Mouse (Mus musculus) CH12.LX (cell line): Measurements from ENCODE around the gene Cldnd2. TPM values are rescaled to one million over a fixed set of nuclear protein-coding genes. Genes with fewer than 3 reads are reported as not detected.

ENCODE experiments used
- DNase-seq: peaks from one replicate; pipeline ENCODE4 v3.0.0-alpha.2; 2013; ENCODE audit errors: extremely low read depth
- H3K27ac ChIP-seq: 2 replicates; pipeline ENCODE4 v1.5.1; 2012; ENCODE audit warnings: low read depth, mild to moderate bottlenecking, control low read depth, moderate library complexity; ENCODE audit not compliant: insufficient read depth
- H3K27me3 ChIP-seq: replicated peaks from 2 replicates; pipeline ENCODE3; 2012; ENCODE audit warnings: inconsistent platforms
- H3K36me3 ChIP-seq, 2 experiments: replicated peaks in 1 of 2; 2 replicates each; pipeline versions ENCODE3 to v1.6.1; 2012; ENCODE audit warnings: inconsistent platforms in 1 of 2, low read length in 1 of 2, mild to moderate bottlenecking in 1 of 2, mixed read lengths in 1 of 2, moderate library complexity in 1 of 2; ENCODE audit not compliant: control insufficient read depth in 1 of 2, insufficient read depth in 1 of 2
- H3K4me1 ChIP-seq, 2 experiments: 2 replicates each; pipeline ENCODE4 v1.6.1; 2012; ENCODE audit warnings: inconsistent platforms in 1 of 2, moderate library complexity in 1 of 2; ENCODE audit not compliant: insufficient read depth in 2 of 2, control insufficient read depth in 1 of 2
- H3K4me2 ChIP-seq: 2 replicates; pipeline ENCODE4 v1.6.1; 2012; ENCODE audit warnings: low read depth, mild to moderate bottlenecking, control low read depth; ENCODE audit not compliant: poor library complexity, insufficient read depth, severe bottlenecking
- H3K4me3 ChIP-seq, 3 experiments: fragments of 150-350 bp in 1 of 3; sonication (generic) in 1 of 3; replicated peaks in 1 of 3; 2 replicates each; pipeline versions ENCODE3 to v1.5.1; 2011 to 2012; ENCODE audit warnings: low read depth in 2 of 3, low read length in 2 of 3, mild to moderate bottlenecking in 2 of 3, moderate library complexity in 2 of 3, control low read depth in 1 of 3, improper control_type of control experiment in 1 of 3, inconsistent platforms in 1 of 3, mixed read lengths in 1 of 3; ENCODE audit not compliant: poor library complexity in 1 of 3
- H3K79me2 ChIP-seq: replicated peaks from 2 replicates; pipeline ENCODE4 v1.6.1; 2012; ENCODE audit warnings: mild to moderate bottlenecking, moderate library complexity; ENCODE audit not compliant: control insufficient read depth, poor library complexity, insufficient read depth, severe bottlenecking; ENCODE audit errors: extremely low read depth
- H3K9ac ChIP-seq: 2 replicates; pipeline ENCODE4 v1.6.1; 2012; ENCODE audit warnings: low read depth, mild to moderate bottlenecking, control low read depth, moderate library complexity; ENCODE audit not compliant: insufficient read depth
- H3K9me3 ChIP-seq: replicated peaks from 2 replicates; pipeline ENCODE3; 2012; ENCODE audit warnings: low read length, inconsistent platforms, mixed read lengths
- CHD2 ChIP-seq: IDR thresholded peaks from 2 replicates; pipeline ENCODE4 v1.6.1; 2011; ENCODE audit warnings: low read length, improper control_type of control experiment
- ELF1 ChIP-seq: IDR thresholded peaks from 2 replicates; pipeline ENCODE4 v1.6.1; 2014; ENCODE audit warnings: low read depth, mild to moderate bottlenecking, inconsistent platforms, low read length, improper control_type of control experiment
- JUN ChIP-seq: IDR thresholded peaks from 2 replicates; pipeline ENCODE4 v1.6.1; 2011; ENCODE audit warnings: low read depth, mild to moderate bottlenecking, low read length, improper control_type of control experiment, moderate library complexity; ENCODE audit not compliant: insufficient read depth
- KAT2A ChIP-seq: IDR thresholded peaks from 2 replicates; pipeline ENCODE4 v1.6.1; 2012; ENCODE audit warnings: low read length, improper control_type of control experiment, inconsistent platforms; ENCODE audit not compliant: insufficient replicate concordance
- MAX ChIP-seq: IDR thresholded peaks from 2 replicates; pipeline ENCODE4 v1.6.1; 2011; ENCODE audit warnings: low read length, improper control_type of control experiment
- MAZ ChIP-seq: IDR thresholded peaks from 2 replicates; pipeline ENCODE4 v1.6.1; 2012; ENCODE audit warnings: low read depth, mild to moderate bottlenecking, inconsistent platforms, low read length, improper control_type of control experiment, moderate library complexity
- MYC ChIP-seq: IDR thresholded peaks from 2 replicates; pipeline ENCODE4 v1.6.1; 2011; ENCODE audit warnings: low read depth, mild to moderate bottlenecking, improper control_type of control experiment, low read length
- NELFE ChIP-seq: IDR thresholded peaks from 2 replicates; pipeline ENCODE4 v1.6.1; 2011; ENCODE audit warnings: low read depth, low read length, improper control_type of control experiment
- NRF1 ChIP-seq: IDR thresholded peaks from 2 replicates; pipeline ENCODE4 v1.6.1; 2014; ENCODE audit warnings: low read depth, mild to moderate bottlenecking, inconsistent platforms, low read length, improper control_type of control experiment, moderate library complexity
- POLR2A ChIP-seq: IDR thresholded peaks from 2 replicates; pipeline ENCODE4 v1.6.1; 2011; ENCODE audit warnings: low read depth, mild to moderate bottlenecking, improper control_type of control experiment, low read length
- RAD21 ChIP-seq: IDR thresholded peaks from 2 replicates; pipeline ENCODE4 v1.6.1; 2011; ENCODE audit warnings: low read depth, mild to moderate bottlenecking, low read length, improper control_type of control experiment, moderate library complexity
- SIN3A ChIP-seq: IDR thresholded peaks from 2 replicates; pipeline ENCODE4 v1.6.1; 2012; ENCODE audit warnings: low read length, improper control_type of control experiment, inconsistent platforms
- UBTF ChIP-seq: IDR thresholded peaks from 2 replicates; pipeline ENCODE4 v1.6.1; 2012; ENCODE audit warnings: low read depth, mild to moderate bottlenecking, inconsistent platforms, low read length, improper control_type of control experiment, moderate library complexity
- ZMIZ1 ChIP-seq: IDR thresholded peaks from 2 replicates; pipeline ENCODE4 v1.6.1; 2012; ENCODE audit warnings: low read depth, mild to moderate bottlenecking, inconsistent platforms, low read length, improper control_type of control experiment
- dilution Hi-C: fragments of 300-500 bp; cut with MboI; formaldehyde crosslinking; loops from 2 replicates; pipeline ENCODE4 v1.14.3; 2020; ENCODE audit warnings: low sequenced_read_pairs; ENCODE audit not compliant: extremely low pct_unique_long_range_greater_than_20kb, extremely low pct_ligation_motif_present
- in situ Hi-C: fragments of 300-500 bp; cut with MboI; formaldehyde crosslinking; loops from 3 replicates; pipeline ENCODE4 v1.14.3; 2019; ENCODE audit warnings: low sequenced_read_pairs, low pct_ligation_motif_present, low pct_unique_long_range_greater_than_20kb, mixed read lengths
- polyA plus RNA-seq: library from polyadenylated mRNA; unstranded; fragments of >175 nt; gene quantifications from 2 replicates; pipeline ENCODE4 v1.2.1, GENCODE M21; 2012; ENCODE audit warnings: low read depth; ENCODE audit not compliant: insufficient read length
- total RNA-seq, 2 experiments: library from RNA; depleted of rRNA; stranded (reverse); fragments of 300-350 nt in 1 of 2; fragments of >200 nt in 1 of 2; gene quantifications; 2 replicates each; pipeline ENCODE4 v1.2.3; 2012 to 2014

Gene Cldnd2
- total and polyA plus RNA-seq, 3 experiments: not detected

GRCm38 (mm10) chr7:43489631-43490125 lies 49.1 kb downstream of the Cldnd2 start, which contains the start of gene Iglon5:
TSS of gene Iglon5 (minus strand) at chr7:43490075.
- in situ Hi-C loops (loop anchor here (25.0 kb wide), 1 partner anchor 298 kb away; the partner anchor contains the start of genes Klk10, Klk8 and Klk9), dilution Hi-C loops (no loop called here)
- Histone ChIP-seq H3K9ac (no peak within 1 kb of the TSS), H3K27me3 (peaks cover 78% of the 10 kb centered on the region), H3K79me2 (no peaks in the 10 kb centered on the region), H3K4me2 (peak within 1 kb of the TSS; percentile 51), H3K4me1 (peaks cover 0 to 9% of the 10 kb centered on the region in 2 experiments; a peak in 1 of 4 replicates), H3K9me3 (peaks cover 2% of the 10 kb centered on the region), H3K27ac (no peak within 1 kb of the TSS), H3K36me3 (no peaks in the 10 kb centered on the region), H3K4me3 (no peak within 1 kb of the TSS)
- TF ChIP-seq NELFE (no peak), RAD21 (no peak), MAZ (no peak), MAX (no peak), SIN3A (no peak), MYC (no peak), JUN (no peak), CHD2 (no peak), ELF1 (no peak), NRF1 (no peak), POLR2A (no peak), KAT2A (no peak), UBTF (no peak)
- no peak for DNase-seq

- H3K4me3 ChIP-seq: no peak overlapping the region
- peaks cover 80% of the 10 kb centered on the region for H3K27me3 ChIP-seq
- peak overlapping the region; percentile 51 for H3K4me2 ChIP-seq
- no peaks in the 10 kb centered on the region for H3K79me2 ChIP-seq
- H3K9ac ChIP-seq: no peak overlapping the region
- no peak overlapping the region for H3K27ac ChIP-seq
- H3K4me1 ChIP-seq: peaks cover 0 to 9% of the 10 kb centered on the region in 2 experiments; a peak in 1 of 4 replicates
- in situ Hi-C loops (loop anchor here (25.0 kb wide), 1 partner anchor 297 kb away; the partner anchor contains the start of genes Klk10, Klk8 and Klk9), dilution Hi-C loops (no loop called here)
- no peak for DNase-seq
- TF ChIP-seq ZMIZ1 (no peak), POLR2A (no peak)
- H3K36me3 ChIP-seq: no peaks in the 10 kb centered on the region
- peaks cover 2% of the 10 kb centered on the region for H3K9me3 ChIP-seq
Measured at GRCm38 (mm10) chr7:43490182-43490584, 49.6 kb downstream of the Cldnd2 start.
